Mouse (Mus musculus) kidney, postnatal 4 days (tissue): ENCODE measurements around the gene Dnm2.
"Not testable (repeated sequence)": the region's sequence is repeated elsewhere in the genome, so short reads cannot be mapped to it uniquely, and the experiment has no call there.

Source experiments
- DNase-seq, 2 experiments: peaks; one replicate each; pipeline ENCODE4 v3.0.0; 2021; ENCODE audit warnings: mixed read lengths in 2 of 2

Dnm2 gene

DNA sequence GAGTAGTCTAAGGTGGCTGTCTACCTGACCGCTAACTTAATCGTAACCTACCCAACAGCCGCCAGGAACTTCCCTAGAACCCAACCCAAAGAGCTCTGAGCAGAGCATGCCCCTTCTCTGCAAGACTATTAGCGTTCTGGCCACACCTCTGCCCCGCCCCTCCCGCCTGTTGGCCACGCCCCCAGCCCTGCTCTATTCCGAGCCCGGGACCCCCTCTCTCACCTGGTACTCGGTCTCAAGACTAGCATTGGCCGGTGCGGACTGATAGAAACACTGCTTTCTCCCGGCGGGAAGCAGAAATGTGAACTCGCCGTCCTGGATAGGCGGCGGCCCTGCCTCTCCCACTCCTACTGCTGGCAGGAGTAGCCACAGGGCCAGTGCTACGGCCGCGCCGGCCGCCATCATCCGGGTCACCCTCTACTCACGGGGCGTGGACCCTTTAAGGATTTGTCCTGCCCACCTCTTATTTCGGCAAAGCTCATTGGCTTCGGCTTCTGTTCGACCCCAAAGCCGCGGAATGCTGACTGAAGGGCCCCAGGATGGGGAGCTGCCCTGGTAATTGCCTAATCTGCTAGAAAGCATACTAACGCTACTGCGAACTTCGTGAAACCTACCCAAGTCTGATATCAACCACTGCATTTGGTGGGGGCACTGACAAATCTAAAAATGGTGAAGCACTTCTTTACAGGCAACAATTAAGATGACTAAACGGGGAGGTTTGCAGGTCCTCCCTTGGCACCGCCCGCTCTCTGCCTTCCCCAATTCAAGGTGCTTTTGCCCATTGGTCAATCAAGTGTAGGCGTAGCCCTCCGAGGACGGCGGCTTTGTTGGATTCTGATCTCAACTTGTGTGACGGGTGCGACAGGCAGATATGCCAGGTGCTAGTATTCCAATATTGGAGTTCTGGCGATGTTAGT is 85.3 kb downstream of the Dnm2 start, which contains the start of gene Tmed1:
Gene Tmed1, minus strand, starts transcription at position 481 of the 917 bp plus-strand sequence.
- DNase-seq = peak; percentile 98

DNA sequence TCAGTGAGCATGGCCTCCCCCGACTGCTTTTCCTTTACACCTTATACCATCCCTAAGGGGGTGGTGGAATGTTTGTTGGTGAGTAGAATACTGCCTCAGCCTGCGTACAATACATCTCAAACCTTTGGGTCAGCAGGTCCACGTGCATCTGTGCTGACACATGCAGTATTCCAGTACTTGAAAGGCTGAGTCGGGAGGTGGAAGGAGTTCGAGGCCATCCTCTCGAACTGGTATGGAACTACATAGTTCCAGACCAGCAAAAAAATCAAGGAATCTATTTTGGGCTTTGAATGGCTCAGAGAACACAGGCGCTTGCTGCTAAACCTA is 85.9 kb downstream of the Dnm2 start:
- no peak for DNase-seq

DNA sequence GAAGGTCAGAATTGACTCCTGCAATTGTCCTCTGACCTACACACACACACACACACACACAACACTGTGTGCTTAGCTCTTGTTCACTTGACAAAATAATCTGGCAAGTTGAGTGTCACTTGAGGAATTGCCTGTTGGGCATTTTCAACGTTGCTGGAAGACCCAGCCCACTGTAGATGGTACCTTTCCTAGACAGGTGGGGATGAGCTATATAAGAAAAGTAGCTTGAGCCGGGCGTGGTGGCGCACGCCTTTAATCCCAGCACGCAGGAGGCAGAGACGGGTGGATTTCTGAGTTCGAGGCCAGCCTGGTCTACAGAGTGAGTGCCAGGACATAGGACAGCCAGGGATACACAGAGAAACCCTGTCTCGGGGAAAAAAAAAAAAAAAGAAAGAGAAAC is 86.3 kb downstream of the Dnm2 start:
- DNase-seq = no peak

DNA sequence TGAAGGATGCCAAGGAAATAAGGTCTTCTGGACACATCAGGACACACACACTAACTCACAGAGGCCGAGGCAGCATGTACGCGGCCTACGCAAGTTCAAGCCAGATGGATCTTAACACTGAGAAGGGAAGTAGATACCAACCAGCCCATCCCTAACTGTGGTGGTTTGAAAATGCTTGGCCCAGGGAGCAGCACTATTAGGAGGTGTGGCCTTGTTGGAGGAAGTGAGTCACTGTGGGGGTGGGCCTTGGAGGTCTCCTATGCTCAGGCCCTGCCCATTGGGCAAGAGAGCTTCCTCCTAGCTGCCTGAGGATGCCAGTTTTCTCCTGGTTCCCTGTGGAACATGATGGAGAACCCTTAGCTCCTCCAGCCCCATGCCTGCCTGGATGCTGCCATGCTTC is 88.8 kb downstream of the Dnm2 start:
- no peak for DNase-seq

DNA sequence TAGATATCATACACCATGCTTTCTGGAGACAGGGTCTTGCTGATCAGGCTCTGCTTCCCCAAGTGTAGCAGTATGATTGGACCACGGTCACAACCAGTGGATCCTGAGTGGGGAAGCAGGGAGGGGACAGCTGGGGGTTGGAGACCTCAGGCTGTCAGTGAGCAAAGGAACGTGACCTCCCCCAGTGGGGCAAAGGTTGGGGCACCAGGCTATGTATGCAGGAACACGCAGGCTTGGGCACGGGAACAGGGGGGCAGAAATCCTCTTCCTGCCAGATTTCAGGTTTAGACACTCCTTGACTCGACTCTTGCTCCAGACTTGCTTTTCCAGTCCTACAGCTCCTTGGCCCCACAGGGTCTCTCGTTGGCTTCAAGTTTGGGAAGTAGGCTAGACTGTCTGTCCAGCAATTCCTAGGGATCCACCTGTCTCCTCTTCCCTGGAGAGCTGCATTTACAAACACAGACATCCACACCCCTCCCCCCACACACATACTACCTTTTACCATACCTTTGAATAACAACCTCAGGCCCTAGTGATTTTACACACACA is 93.3 kb downstream of the Dnm2 start:
- no peak for DNase-seq

DNA sequence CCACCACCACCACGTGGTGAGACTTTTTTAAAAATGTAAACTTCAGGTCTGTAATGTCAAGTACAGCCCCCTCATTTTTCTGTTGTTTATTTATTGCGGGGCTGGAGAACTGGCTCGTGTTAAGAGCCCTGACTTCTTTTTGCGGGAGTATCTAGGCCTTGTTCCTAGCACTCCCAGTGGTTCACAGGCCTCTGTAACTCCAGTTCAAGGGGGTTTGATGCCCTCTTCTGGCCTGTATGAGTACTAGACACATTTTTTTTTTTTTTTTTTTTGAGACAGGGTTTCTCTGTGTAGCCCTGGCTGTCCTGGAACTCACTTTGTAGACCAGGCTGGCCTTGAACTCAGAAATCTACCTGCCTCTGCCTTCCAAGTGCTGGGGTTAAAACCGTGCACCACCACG is 94.0 kb downstream of the Dnm2 start:
- DNase-seq = not testable (repeated sequence)

DNA sequence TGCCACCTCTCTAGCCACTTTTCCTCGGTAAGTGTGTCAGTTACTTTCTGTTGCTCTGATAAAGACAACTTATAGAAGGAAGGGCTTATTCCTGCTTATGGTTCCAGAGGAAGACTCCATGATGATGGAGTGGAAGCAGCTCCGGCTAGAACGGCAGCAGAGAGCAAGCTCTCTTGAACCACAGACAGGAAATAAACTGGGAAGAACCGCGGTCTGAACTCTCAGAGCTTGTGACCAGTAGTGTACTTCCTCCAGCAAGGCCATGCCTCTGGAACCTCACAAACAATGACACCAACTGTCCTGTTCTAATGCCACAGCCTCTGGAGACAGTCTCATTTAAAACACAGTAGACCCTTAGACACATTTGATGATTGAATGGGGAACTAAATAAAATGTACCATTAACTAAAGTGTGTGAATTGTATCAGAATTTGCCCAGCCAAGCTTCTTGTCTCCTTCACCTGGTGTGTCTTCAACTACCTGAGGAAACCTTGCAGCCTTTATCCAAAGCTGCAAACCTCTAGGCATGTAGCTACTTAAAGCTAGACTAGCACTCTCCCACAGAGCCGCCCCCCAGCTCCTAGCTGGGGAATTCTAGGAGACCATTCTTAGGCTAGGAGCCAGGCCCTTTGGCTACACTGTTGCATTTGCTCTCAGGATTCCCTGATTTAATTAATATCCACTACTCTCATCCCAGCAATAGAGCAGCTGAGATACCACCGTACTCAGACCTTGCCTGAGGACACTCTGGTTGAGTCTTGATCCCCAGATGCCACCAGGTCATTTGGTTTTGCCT is 100.6 kb downstream of the Dnm2 start:
- DNase-seq = peak in 1 of 2 experiments; percentile 18

DNA sequence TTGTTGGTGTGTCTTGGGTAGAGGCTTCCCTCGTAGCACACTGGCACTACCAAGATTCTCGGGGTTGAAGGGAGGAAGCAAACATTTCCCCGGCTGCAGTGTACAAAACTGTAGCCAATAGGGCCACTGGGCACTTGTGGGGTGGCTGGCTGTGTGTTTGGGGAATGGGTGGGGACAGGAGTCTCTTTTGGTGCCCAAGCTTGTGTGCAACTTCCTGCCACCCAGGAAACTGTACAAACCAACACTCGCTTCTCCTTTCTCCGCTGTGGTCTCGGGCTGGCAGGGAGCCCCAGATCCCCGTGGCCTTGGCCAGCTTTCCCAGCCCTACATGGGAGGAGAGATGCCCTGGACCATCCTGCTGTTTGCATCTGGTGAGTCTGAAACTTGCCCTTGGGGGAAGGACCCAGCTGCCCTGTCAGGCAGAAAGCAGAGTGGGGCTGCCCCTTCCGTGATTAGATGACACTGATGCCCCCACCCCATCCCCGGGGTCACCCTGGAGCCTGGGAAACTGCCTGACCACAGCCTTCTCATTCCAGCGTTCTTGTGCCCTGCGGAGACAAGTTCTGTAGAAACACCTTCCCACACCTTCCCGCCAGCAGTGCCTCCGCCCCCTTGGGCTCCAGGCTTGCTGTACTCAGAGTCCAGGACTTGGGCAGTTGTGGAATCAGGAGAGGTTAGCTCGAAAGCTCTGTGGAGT is 101.4 kb downstream of the Dnm2 start, which contains the start of gene AB124611:
Gene AB124611, plus strand, starts transcription at position 240 of the 697 bp plus-strand sequence.
- peak in 1 of 2 experiments; percentile 26 for DNase-seq

DNA sequence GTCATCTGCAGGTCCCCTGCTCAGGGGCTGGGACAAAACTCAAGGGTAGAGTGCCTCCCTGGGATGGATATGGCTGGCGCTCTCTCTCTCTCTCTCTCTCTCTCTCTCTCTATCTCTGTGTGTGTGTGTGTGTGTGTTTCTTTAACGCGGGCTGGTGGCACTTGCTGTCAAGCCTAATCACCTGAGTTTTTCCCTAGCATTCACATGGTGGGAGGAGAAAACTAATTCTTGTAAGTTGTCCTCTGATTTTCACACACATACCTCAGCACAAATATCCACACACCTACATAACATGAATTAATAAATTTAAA is 101.9 kb downstream of the Dnm2 start:
- no peak for DNase-seq

DNA sequence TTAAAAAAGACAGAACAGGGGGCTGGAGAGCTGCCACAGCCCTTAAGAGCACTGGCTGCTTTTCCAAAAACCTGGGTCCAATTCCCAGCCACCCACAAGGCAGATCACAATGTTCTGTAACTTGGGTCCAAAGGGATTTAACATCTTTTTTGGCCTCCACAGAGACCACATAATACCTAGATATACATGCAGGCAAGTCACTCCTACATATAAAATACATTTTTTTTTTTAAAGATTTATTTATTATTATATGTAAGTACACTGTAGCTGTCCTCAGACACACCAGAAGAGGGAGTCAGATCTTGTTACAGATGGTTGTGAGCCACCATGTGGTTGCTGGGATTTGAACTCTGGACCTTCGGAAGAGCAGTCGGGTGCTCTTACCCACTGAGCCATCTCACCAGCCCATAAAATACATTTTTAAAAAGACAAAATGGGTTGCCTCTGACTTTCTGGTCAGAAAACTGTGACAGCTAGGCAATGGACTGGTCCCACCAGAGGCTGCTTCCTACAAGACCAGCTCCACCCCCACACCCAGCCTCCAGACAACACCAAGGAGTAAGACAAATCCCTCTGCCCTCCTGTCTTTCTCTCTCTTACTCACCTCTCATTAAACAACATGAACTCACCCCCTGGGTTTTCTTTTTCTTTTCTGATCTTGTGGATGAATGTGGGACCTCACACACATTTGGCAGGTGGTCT is 102.5 kb downstream of the Dnm2 start:
- DNase-seq = no peak

DNA sequence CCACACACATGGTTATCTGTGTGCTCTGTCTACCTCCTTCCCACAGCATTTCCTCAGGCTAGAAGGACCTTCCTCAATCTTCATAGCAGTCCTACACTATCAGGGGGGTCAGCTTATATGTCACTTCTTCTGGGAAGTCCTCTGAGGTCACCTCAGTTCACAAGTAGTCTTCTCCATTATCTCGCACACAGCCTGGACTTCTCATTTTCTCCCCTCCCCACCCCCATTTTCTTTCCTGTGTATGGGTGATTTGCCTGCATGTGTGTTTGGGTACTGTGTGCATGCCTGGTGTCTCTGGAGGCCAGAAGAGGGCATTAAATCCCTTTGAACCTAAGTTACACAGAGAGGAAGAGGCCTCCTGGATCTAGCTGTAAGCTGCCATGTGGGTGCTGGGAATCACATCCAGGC is 103.2 kb downstream of the Dnm2 start:
- no peak for DNase-seq

DNA sequence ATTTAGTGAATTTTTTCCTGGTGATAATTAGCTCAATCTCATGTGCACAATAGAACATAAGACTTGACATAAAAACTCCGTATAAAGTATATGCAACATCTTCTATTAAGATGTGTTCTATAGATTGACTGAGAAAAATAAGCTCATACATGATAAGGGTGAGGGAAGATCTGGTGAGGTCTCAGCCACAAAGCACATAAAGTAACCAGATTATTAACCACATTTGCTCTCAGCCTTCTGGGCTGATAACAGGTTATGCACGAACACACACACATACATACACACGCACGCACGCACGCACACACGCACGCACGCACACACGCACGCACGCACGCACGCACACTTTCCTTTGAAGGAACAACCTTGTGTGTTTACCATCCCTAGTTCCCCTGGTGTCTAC is 111.8 kb downstream of the Dnm2 start:
- DNase-seq = no peak

DNA sequence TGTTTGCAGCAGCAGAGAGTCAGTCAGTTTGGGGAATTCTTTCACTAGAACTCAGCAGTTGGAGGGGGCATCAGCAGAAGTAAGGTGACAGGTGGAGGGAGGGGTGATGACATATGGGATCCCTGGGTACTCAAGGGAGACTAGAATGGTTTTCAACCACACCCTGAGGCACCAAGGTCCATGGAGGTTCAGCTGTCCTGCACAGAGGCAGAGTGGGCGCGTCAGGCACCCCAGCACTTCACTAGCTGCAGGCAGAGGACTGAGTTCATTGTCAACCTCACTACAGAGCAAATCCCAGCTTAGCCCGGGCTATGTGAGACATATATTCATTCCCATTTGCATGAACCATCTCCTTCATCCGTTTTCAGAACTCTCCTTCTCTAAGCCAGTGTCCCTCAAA is 112.3 kb downstream of the Dnm2 start:
- DNase-seq = no peak

DNA sequence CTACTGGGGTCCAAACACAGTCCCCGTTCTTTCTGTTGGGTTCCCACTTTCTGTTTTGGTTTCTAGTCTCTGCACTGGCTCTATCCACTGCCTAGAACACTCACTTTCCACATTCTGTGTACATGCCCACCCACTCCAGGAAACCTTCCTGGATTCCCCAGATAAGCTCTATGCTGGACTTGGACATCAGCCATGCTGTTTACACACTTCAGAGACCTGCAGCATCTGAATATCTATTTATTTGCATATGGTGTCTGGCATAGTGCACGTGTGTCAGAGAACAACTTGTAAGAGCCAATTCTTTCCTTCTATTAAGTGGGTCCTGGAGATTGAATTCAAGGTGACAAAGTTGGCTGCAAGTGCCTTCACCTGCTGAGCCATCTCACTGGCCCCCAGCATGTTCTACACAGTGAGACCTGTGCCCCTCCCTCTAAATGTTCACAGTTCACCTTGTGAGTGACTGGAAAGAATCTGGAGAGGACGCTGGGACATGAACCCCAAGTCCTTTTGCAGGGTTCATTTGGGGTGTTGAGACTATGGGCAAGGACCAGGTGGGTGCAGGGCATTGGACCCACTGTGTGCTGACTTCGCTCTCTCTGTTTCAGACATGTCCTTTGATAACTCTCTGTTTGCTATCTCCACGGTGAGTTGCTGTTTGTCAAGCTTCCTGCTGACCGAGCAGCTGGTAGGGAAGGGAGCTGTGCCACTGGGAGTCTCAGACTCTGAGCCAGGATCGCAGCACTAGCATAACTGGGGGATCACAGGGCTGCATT is 115.5 kb downstream of the Dnm2 start:
- no peak for DNase-seq

DNA sequence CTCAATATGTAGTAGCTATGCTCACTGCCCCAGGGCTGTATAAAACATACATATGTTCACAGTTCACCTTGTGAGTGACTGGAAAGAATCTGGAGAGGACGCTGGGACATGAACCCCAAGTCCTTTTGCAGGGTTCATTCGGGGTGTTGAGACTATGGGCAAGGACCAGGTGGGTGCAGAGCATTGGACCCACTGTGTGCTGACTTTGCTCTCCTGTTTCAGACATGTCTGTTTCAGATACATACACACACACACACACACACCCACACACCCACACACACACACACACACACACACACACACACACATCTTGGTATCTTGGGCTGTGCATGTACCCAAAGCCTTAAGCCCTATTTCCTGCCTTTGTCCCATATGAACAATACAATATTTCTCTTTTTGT is 117.3 kb downstream of the Dnm2 start:
- not testable (repeated sequence) for DNase-seq

DNA sequence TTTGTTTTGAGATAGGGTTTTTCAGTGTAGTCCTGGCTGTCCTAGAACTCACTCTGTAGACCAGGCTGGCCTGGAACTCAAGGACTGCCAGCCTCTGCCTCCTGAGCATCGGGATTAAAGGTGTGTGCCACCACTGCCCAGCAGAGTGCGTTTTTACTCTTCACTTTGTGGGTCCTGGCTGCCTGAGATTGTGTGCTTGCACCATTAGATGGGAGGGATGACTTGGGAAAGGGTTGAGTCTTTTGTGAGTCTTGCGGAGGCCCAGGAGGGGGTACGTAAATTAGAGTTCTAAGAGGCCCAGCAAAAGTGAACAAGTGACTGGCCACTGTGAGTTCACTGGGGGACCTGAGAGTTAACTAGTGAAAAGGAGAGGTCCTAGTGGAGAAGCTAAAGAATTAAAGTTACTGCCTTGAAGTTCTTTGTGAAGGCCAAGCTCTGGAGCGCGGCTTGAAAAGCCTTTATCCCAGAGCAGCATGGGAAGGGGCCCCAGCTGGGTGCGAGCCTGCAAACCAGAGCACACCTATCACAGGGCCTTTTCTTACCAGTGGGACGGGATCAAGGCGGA is 120.7 kb downstream of the Dnm2 start:
- no peak for DNase-seq

DNA sequence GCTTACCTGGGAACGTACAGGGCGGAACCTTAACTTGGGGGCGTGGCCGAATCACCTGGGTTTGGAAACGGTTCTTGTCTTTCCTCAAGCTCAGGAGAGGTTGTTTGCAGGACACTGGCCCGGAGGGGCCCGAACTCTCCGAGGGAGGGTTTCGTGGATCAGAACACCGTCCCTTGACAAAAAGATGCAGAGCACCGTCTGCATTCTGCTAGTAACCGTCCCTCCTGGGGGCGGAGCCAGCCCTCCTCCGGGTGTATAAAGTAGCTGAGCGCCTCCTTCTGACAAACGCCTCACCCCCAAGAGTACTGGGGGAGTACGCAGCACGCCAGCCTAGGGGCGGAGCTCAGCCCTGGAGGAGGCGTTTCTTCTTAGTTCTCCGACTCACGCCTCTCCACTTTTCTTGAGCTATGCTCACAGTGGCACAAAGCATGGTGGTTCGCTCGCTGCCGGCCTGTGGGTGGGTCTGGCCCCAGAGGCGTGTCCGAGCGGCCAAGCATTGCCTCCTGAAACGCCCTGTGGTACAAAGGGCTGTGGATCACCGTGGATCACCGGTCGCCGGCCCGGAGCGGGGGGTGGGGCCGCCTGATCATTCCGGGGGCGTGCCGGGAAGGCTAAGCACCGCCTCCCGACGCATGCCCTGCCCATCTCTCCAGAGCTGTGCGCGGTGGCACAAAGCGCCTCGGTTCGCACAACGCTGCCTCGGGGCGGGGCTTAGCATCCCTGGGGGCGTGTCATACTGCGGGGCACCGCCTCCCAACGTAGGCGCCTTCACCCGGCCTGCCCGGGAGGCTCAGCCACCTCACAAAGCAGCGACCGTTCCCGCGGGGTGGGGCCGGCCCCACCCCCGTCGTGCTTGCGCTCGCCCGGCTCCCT is 121.4 kb downstream of the Dnm2 start:
- peak; percentile 100 for DNase-seq

DNA sequence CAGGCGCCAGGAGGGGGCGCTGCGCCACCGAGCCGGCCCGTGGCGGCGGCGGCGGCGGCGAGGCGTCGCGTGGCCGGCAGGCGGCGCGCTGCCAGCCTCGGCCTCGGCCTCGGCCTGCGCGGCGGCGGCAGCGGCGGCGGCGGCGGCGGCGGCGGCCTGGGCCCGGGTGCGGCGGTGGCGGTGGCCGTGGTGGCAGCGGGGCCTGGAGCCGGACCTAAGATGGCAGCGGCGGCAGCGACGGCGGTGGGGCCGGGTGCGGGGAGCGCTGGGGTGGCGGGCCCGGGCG is 122.0 kb downstream of the Dnm2 start, which contains the start of gene Carm1:
Gene Carm1, plus strand, starts transcription at position 106 of the 286 bp plus-strand sequence.
- DNase-seq = no peak

DNA sequence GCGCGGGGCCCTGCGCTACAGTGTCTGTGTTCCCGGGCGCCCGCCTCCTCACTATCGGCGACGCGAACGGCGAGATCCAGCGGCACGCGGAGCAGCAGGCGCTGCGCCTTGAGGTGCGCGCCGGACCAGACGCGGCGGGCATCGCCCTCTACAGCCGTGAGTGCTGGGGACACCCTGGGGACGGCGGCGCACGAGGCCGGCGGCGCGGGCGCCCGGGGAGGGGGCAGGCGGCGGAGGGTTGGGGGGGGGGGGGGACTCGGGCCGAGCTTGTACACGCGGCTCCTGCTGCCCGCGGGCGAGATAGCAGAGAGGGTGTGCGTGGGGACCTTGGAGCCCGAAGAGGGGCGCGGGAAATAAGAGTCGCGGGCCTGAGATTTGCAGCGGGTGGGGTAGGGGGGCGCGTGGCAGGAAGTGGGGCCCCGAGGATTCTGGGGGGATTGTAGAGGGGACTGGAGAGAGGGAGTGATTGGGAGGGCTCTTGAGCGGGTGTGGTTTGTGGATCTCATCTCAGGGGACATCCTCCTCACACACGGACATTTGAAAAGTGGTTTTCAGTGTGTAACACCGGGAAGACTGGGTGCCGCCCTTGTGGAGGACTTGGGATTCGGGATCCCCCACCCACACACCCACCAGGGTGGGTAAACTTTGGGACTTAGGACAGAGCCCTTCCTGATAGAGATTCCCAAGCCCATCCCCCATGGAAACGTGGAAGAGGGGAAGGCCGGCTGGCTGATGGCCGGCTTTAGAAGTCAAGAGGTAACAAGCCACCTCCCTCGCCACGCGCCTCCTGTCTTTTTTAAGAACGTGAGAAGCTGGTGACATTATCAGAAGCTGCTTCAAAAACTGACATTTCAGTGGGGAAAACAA is 122.6 kb downstream of the Dnm2 start:
- DNase-seq = peak; percentile 74 to 84
